30 mouse cellular contexts compared by ENCODE assay signal in genomic region chr11:7158196-7158595, GRCm38 (mm10). TPM values are rescaled to one million over a fixed set of nuclear protein-coding genes. Genes with fewer than 3 reads are reported as not detected.
"Had no signal": no experiment of that assay in that cellular context is flagged by ENCODE, and none has a peak within 500 bp of the region (broad histone marks: within the 10 kb centered on the region; RNA-seq: fewer than 3 reads in every experiment).

No protein-coding gene starts in this region.

- H3K4me2 ChIP-seq: heart, embryonic 11.5 days; heart, embryonic 13.5 days; heart, embryonic 15.5 days; hindbrain, embryonic 13.5 days; hindbrain, embryonic 15.5 days; kidney, embryonic 15.5 days; limb, embryonic 13.5 days; limb, embryonic 15.5 days had no signal

- H3K27me3 ChIP-seq: heart, embryonic 13.5 days; heart, embryonic 15.5 days; hindbrain, embryonic 13.5 days; hindbrain, embryonic 15.5 days; kidney, embryonic 15.5 days; limb, embryonic 13.5 days; limb, embryonic 15.5 days had no signal

- ATAC-seq: forebrain, postnatal 0 days; hindbrain, postnatal 0 days; intestine, embryonic 16.5 days had no signal

- H3K9me3 ChIP-seq: heart, embryonic 13.5 days; heart, embryonic 15.5 days; hindbrain, embryonic 13.5 days; hindbrain, embryonic 15.5 days; kidney, embryonic 15.5 days; limb, embryonic 13.5 days; limb, embryonic 15.5 days had no signal

- H3K27ac ChIP-seq: heart, adult 2 months; heart, embryonic 13.5 days; heart, embryonic 15.5 days; hindbrain, embryonic 13.5 days; hindbrain, embryonic 15.5 days; hindbrain, postnatal 0 days; kidney, embryonic 15.5 days; kidney, postnatal 0 days; limb, embryonic 13.5 days; limb, embryonic 15.5 days; liver, embryonic 14.5 days had no signal

- DNase-seq: forebrain, postnatal 0 days; gastrocnemius, postnatal 14 days; gastrocnemius, postnatal 36 days; heart, adult 11 months; heart, adult 2 months; heart, postnatal 14 days; heart, postnatal 36 days; kidney, adult 11 months; layer of hippocampus, adult 9-11 months; layer of hippocampus, postnatal 36 days; left cerebral cortex, postnatal 4 days had no signal

- H3K36me3 ChIP-seq: heart, embryonic 13.5 days; heart, embryonic 15.5 days; hindbrain, embryonic 13.5 days; kidney, embryonic 15.5 days; limb, embryonic 13.5 days; limb, embryonic 15.5 days had no signal

- H3K9ac ChIP-seq: forebrain, postnatal 0 days; heart, embryonic 13.5 days; heart, embryonic 15.5 days; hindbrain, embryonic 13.5 days; hindbrain, embryonic 15.5 days; kidney, embryonic 15.5 days; limb, embryonic 13.5 days; limb, embryonic 15.5 days; liver, embryonic 14.5 days had no signal

- H3K4me3 ChIP-seq: heart, adult 2 months; heart, embryonic 13.5 days; heart, embryonic 15.5 days; hindbrain, embryonic 13.5 days; hindbrain, embryonic 15.5 days; kidney, embryonic 15.5 days; limb, embryonic 13.5 days; limb, embryonic 15.5 days had no signal

RNA-seq across cellular contexts. Expression of gene Gm11985, which starts 30.2 kb away (rescaled TPM):
- polyA plus RNA-seq: forebrain, postnatal 0 days; gonadal fat pad, adult 2 months; heart, adult 2 months; heart, embryonic 11.5 days; heart, embryonic 13.5 days; heart, embryonic 15.5 days; heart, postnatal 0 days; hindbrain, embryonic 11.5 days; hindbrain, embryonic 13.5 days; hindbrain, postnatal 0 days; intestine, embryonic 14.5 days; intestine, embryonic 16.5 days; kidney, embryonic 15.5 days; kidney, postnatal 0 days; large intestine, adult 2 months; limb, embryonic 11.5 days; limb, embryonic 15.5 days; liver, adult 2 months; liver, embryonic 14.5 days had no signal

RNA-seq across cellular contexts. Expression of gene Igfbp1, which starts 39.4 kb away (rescaled TPM):
- polyA plus RNA-seq: forebrain, postnatal 0 days; heart, adult 2 months; heart, postnatal 0 days; hindbrain, postnatal 0 days had no signal
